Mouse (Mus musculus) urinary bladder, postnatal 25 days (tissue): ENCODE measurements around the gene Cnksr2.

Experiments
- DNase-seq: peaks from one replicate; pipeline ENCODE4 v3.0.0; 2022; ENCODE audit warnings: low spot score

Gene Cnksr2

GRCm38 (mm10) chrX:158043057-158043843 lies at the start of gene Cnksr2:
Gene Cnksr2, minus strand, starts transcription at chrX:158043294.
- DNase-seq, result no peak

GRCm38 (mm10) chrX:158043844-158044140 lies 698 bp upstream of the Cnksr2 start:
- DNase-seq, result no peak

- DNase-seq, result peak; percentile 6
These were observed 638 bp downstream of the Cnksr2 start for GRCm38 (mm10) chrX:158042255-158043056.

- no peak for DNase-seq
These were observed 1.4 kb downstream of the Cnksr2 start for GRCm38 (mm10) chrX:158041703-158042102.

GRCm38 (mm10) chrX:157951698-157952097 lies 91.4 kb downstream of the Cnksr2 start:
- DNase-seq, result no peak

- no peak for DNase-seq
These were observed 93.8 kb downstream of the Cnksr2 start for GRCm38 (mm10) chrX:157949256-157949655.

GRCm38 (mm10) chrX:157945121-157945520 lies 98.0 kb downstream of the Cnksr2 start:
- DNase-seq, result no peak

- no peak for DNase-seq
These were observed 106.5 kb downstream of the Cnksr2 start for GRCm38 (mm10) chrX:157936611-157937010.

- DNase-seq, result no peak
These were observed 123.0 kb downstream of the Cnksr2 start for GRCm38 (mm10) chrX:157920093-157920492.

GRCm38 (mm10) chrX:157829983-157830382 lies 213.1 kb downstream of the Cnksr2 start:
- DNase-seq, result no peak

- no peak for DNase-seq
These were observed 224.2 kb downstream of the Cnksr2 start for GRCm38 (mm10) chrX:157818921-157819260.

- no peak for DNase-seq
These were observed 224.7 kb downstream of the Cnksr2 start, which contains the start of gene Klhl34 for GRCm38 (mm10) chrX:157818207-157818920. Gene Klhl34, plus strand, starts transcription at chrX:157818435.

GRCm38 (mm10) chrX:157817571-157818206 lies 225.4 kb downstream of the Cnksr2 start:
- DNase-seq, result no peak

GRCm38 (mm10) chrX:157809721-157810120 lies 233.4 kb downstream of the Cnksr2 start:
- DNase-seq, result no peak

- DNase-seq, result no peak
These were observed 241.4 kb downstream of the Cnksr2 start for GRCm38 (mm10) chrX:157801669-157802068.
